Mouse (Mus musculus) activated CD4-positive, CD25-positive, alpha-beta regulatory T cell, adult 4 months (primary cell): ENCODE data around the gene Shank3. TPM values are rescaled to one million over a fixed set of nuclear protein-coding genes. Genes with fewer than 3 reads are reported as not detected.

Experiments used
- ATAC-seq: one replicate; pipeline ENCODE4 v1.8.0; 2017
- polyA plus RNA-seq, 2 experiments: library from polyadenylated mRNA; unstranded; fragments of 100-300 nt; shearing (Covaris generic); gene quantifications; one replicate each; pipeline ENCODE4 v1.2.1; 2017

The Shank3 gene
- polyA plus RNA-seq, 2 experiments from 2014 or later, result not detected

DNA sequence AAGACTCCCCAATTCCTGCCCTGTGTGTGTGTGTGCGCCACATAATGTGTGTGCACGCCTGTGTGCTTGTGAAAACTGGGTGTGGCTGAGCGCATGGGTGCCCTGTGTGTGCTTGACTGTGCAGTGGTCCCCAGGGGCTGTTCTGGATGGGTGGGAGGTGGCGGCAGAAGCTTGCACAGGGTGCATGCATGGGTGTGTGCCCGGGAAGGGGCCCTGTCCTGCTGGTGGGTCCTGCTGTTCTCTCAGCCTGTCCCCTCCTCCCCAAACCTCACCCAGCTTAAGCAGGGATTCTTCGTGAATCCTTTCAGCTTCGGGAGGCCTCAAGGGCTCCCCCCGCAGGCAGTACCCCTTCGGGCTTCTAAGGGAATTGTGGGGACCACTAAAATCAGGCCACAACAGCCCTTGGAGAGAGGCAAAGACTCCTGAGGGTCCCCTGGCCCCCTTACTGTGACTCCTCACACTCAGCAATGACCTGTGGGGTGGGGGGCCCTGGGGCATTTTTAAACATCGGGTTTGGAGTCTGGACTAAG is 59.8 kb downstream of the Shank3 start:
- ATAC-seq, result no peak

DNA sequence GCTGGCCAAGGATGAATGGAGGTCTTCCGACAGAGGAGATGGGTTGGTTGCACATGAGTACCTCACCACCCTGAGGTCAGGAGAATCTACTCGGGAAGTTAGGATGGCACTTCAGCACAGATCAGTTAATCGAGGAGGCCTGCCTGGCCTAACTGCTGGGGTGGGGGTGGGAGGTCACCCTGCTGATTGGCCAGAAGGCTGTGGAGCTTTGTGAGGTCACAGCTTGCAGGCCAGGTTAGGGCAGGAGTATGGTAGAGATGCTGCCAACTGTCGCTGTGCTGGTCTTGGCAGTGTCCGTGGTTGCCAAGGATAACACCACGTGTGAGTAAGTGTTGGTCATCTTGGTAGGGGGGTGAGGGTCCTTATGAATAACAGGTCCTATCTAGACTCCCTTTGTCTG is 68.7 kb downstream of the Shank3 start, which contains the start of gene Acr:
Gene Acr (plus strand): TSS at position 213 of the 400 bp plus-strand sequence.
- no peak for ATAC-seq

DNA sequence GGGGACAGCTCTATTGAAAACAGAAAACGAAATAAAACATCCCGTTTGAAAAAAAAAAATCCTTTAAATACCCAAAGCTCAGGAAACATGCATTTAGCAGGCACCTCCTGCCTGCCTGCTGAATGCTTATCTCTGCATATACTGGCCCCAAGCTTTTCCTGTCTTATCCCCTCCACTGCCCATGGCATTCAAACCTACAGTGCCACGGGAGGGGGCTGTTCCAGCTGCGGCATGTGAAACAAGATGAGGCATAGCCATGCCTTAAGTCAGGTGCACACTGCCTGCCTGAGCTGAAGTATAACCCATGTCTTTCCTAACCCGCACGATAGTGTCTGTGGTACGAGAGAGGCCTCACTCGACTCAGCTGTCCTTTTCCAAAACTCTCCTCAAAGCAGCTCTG is 72.7 kb downstream of the Shank3 start:
- ATAC-seq, result no peak

DNA sequence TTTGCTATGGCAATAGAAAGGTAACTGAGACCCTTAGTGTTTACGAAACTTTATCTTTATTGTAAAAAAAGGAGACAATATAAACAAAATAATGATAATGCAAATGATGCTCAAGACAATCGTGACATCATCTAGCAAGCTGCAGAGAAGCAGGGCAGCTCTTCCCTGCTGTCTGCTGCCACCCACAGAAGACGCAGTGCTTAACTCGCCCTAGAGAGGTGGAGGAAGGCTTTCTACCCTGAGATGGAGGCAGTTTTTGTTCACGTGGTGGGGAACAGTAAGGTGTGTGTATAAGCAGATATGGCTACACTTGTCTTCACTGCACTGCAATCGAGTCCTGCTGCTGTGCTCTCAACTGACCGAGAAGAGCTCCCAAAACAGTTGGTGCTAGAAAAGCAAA is 83.1 kb downstream of the Shank3 start:
- no peak for ATAC-seq

DNA sequence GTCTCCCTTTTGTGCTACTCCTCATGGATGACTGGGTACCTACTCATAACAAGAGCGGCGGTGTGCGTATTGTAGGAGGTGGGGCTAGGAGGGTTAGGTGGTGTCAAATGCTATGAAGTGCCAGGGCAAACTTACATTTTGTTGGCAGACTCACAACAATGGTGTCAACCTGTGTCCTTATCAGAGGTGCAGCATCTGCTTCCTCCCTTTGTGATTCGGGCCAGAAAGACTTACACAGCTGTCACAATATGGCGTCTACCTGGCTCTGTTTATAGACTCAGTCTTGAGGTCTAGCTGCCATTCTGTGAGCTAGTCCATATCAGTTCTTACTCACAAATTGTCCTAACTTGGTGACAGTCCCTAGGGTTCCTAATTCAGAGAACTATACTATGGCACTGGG is 85.7 kb downstream of the Shank3 start:
- ATAC-seq, result no peak

DNA sequence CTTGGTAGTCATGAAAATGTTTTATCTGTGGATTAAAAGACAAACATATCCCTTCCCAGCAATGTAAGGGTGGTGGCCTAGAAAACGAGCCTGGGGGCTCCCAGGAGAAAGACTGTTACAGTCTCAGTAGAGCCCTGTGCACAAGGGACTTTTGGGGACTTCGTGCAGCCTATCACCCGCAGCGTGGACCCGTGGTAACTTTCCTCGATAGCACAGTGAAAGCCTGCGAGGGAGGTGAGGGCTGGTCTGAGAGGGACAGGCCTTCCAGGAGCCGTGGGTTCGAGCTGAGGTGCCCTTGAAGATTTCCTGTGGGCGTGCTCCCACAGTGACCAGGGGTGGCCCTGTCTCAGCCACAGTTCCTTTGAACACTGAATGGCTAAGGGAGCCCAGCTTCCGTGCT is 86.2 kb downstream of the Shank3 start:
- ATAC-seq, result no peak

DNA sequence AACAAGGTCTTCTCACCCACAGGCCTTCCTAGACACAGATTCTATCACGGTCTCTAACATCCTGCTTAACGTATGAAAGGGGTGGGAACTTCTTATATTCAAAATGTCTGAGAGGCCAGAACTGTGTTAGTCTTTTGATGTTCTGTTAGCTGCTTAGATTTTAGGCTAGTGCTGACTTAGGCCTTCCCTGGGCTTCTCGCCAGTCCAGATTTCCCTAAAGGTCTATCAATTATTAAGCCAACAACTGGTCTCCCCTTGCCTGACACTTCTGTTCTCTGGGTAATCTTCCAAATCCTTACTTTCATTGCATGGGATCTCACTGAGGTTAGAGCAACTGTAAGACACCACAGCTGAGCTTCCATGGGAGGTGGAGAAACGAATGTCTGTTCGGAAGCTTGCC is 89.7 kb downstream of the Shank3 start:
- no peak for ATAC-seq

DNA sequence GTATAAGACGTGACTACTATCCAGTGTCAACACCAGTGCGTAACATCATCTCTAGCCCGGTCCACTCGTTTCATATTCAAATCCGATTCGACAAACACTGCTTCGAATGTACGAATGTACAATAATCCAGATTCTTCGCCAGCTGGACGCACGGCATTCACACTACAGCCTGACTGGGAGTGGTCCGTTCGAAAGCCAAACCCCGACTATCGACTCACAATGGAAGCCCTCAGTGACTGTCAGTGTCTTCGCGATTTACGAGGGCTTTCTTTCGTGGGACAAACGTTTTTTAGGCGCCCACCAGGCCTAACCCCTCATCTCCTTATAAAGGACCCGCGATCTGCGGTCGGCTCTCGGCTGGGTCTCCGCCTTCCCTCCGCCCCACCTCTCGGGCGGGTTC is 91.9 kb downstream of the Shank3 start:
- no peak for ATAC-seq

DNA sequence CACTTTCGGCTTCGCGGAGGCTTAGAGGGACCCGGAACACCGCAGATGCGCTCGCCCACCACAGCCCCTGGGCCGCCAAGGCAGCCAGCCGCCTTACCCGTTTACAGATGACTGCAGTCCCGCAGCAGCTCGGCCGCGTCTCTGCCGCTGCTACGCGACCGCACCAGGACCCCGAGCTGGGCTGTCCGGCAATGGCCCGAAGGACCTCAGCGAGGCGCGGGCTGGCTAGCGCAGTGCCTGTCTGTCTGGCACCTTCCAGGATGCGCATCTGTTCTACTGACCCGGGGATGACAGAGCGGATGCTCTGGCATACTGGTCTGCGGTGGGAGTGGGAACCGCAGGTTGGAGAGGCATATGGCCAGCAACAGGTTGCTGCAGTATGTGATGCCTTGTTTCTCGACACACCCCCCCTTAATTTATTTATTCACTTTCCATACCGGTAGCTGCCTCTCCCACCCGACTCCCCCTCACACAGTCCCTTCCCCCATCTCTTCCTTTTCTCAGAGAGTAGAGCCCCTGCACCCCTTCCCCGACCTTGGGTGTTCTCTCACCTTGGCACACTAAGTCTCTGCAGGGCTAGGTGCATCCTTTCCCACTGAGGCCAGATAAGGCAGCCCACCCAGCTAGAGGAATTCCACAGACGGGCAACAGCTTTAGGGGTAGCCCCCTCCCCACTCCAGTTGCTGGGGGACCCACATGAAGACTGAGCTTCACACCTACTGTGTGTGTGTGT is 92.5 kb downstream of the Shank3 start, which contains the start of gene Rabl2:
Gene Rabl2 (minus strand): TSS at position 201 of the 733 bp plus-strand sequence.
- ATAC-seq, result peak; percentile 85

DNA sequence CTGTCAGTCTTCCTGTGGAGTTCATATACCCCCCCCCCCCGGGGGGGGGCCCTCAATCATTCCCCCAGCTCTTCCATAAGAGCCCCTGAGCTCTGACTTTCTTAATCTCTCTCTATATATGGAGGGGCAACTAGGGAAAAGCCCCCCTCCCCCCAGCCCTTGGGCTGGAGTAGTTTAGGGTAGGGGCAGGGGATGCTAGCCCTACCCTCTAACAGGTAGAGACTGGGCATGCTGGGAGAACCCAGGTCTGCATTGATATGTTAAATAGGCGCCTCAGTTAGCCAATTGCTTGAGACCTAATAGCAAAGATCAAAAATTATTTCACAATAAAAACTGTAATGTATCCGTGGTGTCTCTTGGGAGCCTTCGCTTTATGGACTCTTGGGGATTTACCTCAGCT is 93.1 kb downstream of the Shank3 start:
- no peak for ATAC-seq

DNA sequence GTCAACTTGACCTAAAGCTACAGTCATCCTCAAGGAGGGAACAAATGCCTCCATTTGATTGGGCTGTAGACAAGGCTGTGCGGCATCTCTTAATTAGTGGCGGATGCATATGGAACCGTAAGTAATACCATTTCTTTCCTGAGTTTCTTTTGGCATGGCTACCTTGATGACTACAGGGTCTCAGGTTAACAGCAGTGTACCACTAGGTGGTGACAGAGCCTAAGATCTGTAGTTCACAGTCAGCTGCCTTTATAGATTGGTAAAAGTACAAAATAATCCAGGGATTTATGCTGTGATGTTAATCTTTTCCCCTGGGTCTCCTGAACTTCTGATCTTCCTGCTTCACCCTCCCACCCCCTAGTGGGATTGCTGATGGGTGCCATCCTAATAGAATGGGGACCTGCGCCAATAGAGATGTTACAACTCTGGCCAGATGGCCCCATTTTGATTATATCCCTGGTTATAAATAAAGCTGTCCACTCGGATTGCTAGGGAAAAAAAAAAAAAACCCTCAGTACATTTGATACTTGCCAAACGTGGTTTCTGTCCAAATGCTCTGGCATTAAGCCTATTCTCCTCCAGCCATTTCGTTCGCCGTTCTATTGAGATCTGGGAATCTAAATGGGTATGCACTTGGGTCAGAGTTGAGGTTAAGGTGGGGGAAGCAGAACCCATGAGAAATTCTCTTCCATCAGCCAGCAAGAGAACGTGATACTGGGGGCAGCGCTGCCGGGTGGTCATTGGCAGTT is 106.6 kb downstream of the Shank3 start:
- no peak for ATAC-seq

DNA sequence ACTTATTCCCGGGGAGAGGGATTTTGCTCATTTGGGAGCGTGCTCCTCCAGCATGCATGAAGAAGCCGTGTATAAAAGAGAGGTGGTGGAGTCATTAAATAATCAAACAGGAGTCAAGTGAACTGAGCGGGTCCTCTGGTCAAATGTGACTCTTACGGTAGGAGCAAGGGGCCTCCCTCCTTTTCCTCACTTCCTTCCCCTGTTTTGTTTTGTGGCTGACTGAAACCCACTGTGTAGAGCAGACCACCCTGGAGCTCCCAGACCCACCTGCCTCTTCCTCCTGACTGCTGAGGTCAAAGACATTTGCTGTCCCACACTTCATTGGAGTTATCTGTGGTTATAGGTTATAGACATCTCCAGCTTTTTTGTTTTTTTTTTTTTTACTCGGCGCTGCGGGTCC is 108.1 kb downstream of the Shank3 start:
- ATAC-seq, result no peak

DNA sequence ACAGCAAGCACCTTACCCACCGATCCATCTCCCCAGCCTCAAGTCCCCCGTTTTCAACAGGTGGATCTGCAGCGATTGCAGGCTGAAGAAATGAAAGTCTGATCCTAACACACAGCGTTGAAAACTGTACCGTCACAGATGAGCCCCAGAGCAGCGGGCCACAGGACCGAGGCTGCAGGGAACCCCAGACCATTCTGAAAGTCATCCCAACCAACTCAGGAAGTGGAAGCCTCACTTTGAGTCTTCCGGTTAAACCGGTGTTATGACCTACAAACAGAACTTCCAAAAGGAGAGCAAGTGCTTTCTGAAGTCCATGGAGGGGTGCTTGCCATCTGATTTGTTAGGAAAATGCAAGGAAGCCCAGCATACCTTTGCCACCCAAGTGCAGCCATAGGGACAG is 108.5 kb downstream of the Shank3 start:
- no peak for ATAC-seq

Other genes with a start within 250 kb of the Shank3 start
- 100 to 1,000 TPM in 1 of 2 experiments, 10 to 100 TPM in 1; 80.4 to 102 TPM for gene Sbf1, start 184.3 kb upstream of the Shank3 start, polyA plus RNA-seq
- gene Adm2, start 176.9 kb upstream of the Shank3 start, polyA plus RNA-seq, result not detected
- not detected for gene Miox, start 165.2 kb upstream of the Shank3 start, polyA plus RNA-seq
- 10 to 100 TPM; 20.8 to 38.6 TPM for gene Lmf2, start 144.0 kb upstream of the Shank3 start, polyA plus RNA-seq
- 100 to 1,000 TPM; 141 to 171 TPM for gene Ncaph2, start 143.9 kb upstream of the Shank3 start, polyA plus RNA-seq
- 1 to 10 TPM; 2.1 to 4.9 TPM for gene Sco2, start 125.8 kb upstream of the Shank3 start, polyA plus RNA-seq
- gene Tymp, start 122.6 kb upstream of the Shank3 start, polyA plus RNA-seq, result under 1 TPM; 0.61 to 0.74 TPM
- gene Odf3b, start 120.3 kb upstream of the Shank3 start, polyA plus RNA-seq, result 1 to 10 TPM; 1.2 to 1.9 TPM
- gene Klhdc7b, start 114.7 kb upstream of the Shank3 start, polyA plus RNA-seq, result under 1 TPM in 1 of 2 experiments, not detected in 1; 0.23 TPM
- gene Syce3, start 89.1 kb upstream of the Shank3 start, polyA plus RNA-seq, result not detected
- gene Cpt1b, start 73.8 kb upstream of the Shank3 start, polyA plus RNA-seq, result under 1 TPM; 0.26 to 0.57 TPM
- 1 to 10 TPM; 4.1 to 5.8 TPM for gene C730034F03Rik, start 70.0 kb upstream of the Shank3 start, polyA plus RNA-seq
- gene Gm44502, start 69.9 kb upstream of the Shank3 start, polyA plus RNA-seq, result not detected
- gene Chkb, start 69.7 kb upstream of the Shank3 start, polyA plus RNA-seq, result 10 to 100 TPM; 50.7 to 55.4 TPM
- gene Mapk8ip2, start 45.7 kb upstream of the Shank3 start, polyA plus RNA-seq, result under 1 TPM in 1 of 2 experiments, not detected in 1; 0.34 TPM
- gene Arsa, start 22.2 kb upstream of the Shank3 start, polyA plus RNA-seq, result 1 to 10 TPM; 6.8 to 8.6 TPM
- gene Acr, start 68.7 kb downstream of the Shank3 start, polyA plus RNA-seq, result not detected
- 1 to 10 TPM in 1 of 2 experiments, under 1 TPM in 1; 0.88 to 2.6 TPM for gene Rabl2, start 92.3 kb downstream of the Shank3 start, polyA plus RNA-seq